ENCODE assay signal across 18 mouse cellular contexts in genomic region chr2:50284040-50284439, GRCm38 (mm10). TPM values are rescaled to one million over a fixed set of nuclear protein-coding genes. Genes with fewer than 3 reads are reported as not detected.
DNase-seq lines count a peak whose midpoint lies in the region; ATAC-seq and TF ChIP-seq lines count a peak whose summit lies in the region.
"Had no signal": no experiment of that assay in that cellular context is flagged by ENCODE, and none has a peak within 500 bp of the region (broad histone marks: within the 10 kb centered on the region; RNA-seq: fewer than 3 reads in every experiment).

No protein-coding gene starts in this region.

- ATAC-seq in intestine, embryonic 15.5 days, result peak; percentile 93
- ATAC-seq in kidney, embryonic 16.5 days (ENCODE audit: low FRiP score, low TSS enrichment), result peak; percentile 93; the same call in 1 of the 2 replicates
- ATAC-seq in heart, embryonic 12.5 days (ENCODE audit: insufficient number of reproducible peaks, low FRiP score), result no peak

- H3K9ac ChIP-seq in intestine, embryonic 15.5 days, result no peak overlapping the region
- H3K9ac ChIP-seq in kidney, embryonic 16.5 days (replicated peaks; ENCODE audit: low read length), result no peak overlapping the region
- no peak overlapping the region for H3K9ac ChIP-seq in heart, embryonic 12.5 days
- H3K9ac ChIP-seq: hindbrain, embryonic 15.5 days; liver, embryonic 13.5 days had no signal

- H3K27me3 ChIP-seq in intestine, embryonic 15.5 days (replicated peaks), result no peaks in the 10 kb centered on the region
- H3K27me3 ChIP-seq in kidney, embryonic 16.5 days (ENCODE audit: insufficient read depth, low read length), result no peaks in the 10 kb centered on the region
- H3K27me3 ChIP-seq in small intestine, adult 2 months (ENCODE audit: control insufficient read depth, insufficient read depth, low read length), result no peaks in the 10 kb centered on the region
- H3K27me3 ChIP-seq in heart, embryonic 12.5 days (replicated peaks), result no peaks in the 10 kb centered on the region
- H3K27me3 ChIP-seq: hindbrain, embryonic 15.5 days; liver, embryonic 13.5 days had no signal

- peak; percentile 11 for DNase-seq in gastrocnemius, adult 18-20 months (ENCODE audit: low spot score)
- no peak for DNase-seq in gastrocnemius, postnatal 4 days (ENCODE audit: low spot score in 2 of 2)
- no peak for DNase-seq in retina, postnatal 1 day
- DNase-seq in liver, result no peak
- DNase-seq: adrenal gland, adult 2 months; cerebellum, adult 11 months; cerebellum, postnatal 25 days; gastrocnemius, postnatal 25 days; heart, postnatal 14 days; layer of hippocampus, postnatal 36 days; liver, embryonic 13.5 days; thymus, adult 18-20 months had no signal

- H3K4me2 ChIP-seq in intestine, embryonic 15.5 days (replicated peaks), result no peak overlapping the region
- no peak overlapping the region for H3K4me2 ChIP-seq in kidney, embryonic 16.5 days (replicated peaks; ENCODE audit: low read depth, low read length)
- no peak overlapping the region for H3K4me2 ChIP-seq in heart, embryonic 12.5 days
- H3K4me2 ChIP-seq: hindbrain, embryonic 15.5 days; liver, embryonic 13.5 days had no signal

- no peak for TF ChIP-seq CTCF in small intestine, adult 2 months (IDR thresholded peaks at IDR 0.05; ENCODE audit: extremely low read depth, insufficient read length, insufficient replicate concordance, low read depth, low read length)

- H3K27ac ChIP-seq in intestine, embryonic 15.5 days, result no peak overlapping the region
- H3K27ac ChIP-seq in kidney, embryonic 16.5 days (ENCODE audit: low read length), result no peak overlapping the region
- peak overlapping the region; percentile 37; the same call in 1 of the 2 replicates for H3K27ac ChIP-seq in small intestine, adult 2 months (ENCODE audit: insufficient read depth, low read depth, low read length)
- H3K27ac ChIP-seq in heart, embryonic 12.5 days (ENCODE audit: poor library complexity, severe bottlenecking), result no peak overlapping the region
- H3K27ac ChIP-seq: heart, embryonic 10.5 days; hindbrain, embryonic 15.5 days; liver, embryonic 13.5 days had no signal

- TF ChIP-seq POLR2A in small intestine, adult 2 months (IDR thresholded peaks at IDR 0.05; ENCODE audit: low read depth, low read length), result no peak

- no peaks in the 10 kb centered on the region for H3K4me1 ChIP-seq in intestine, embryonic 15.5 days (replicated peaks)
- no peaks in the 10 kb centered on the region for H3K4me1 ChIP-seq in kidney, embryonic 16.5 days (ENCODE audit: insufficient read depth, low read length)
- H3K4me1 ChIP-seq in small intestine, adult 2 months (ENCODE audit: control insufficient read depth, insufficient read depth, insufficient read length, low read length), result peaks cover 4% of the 10 kb centered on the region; the same call in 1 of the 2 replicates
- no peaks in the 10 kb centered on the region; the same call in 1 of the 2 replicates for H3K4me1 ChIP-seq in heart, embryonic 12.5 days (replicated peaks)
- H3K4me1 ChIP-seq: heart, embryonic 10.5 days; hindbrain, embryonic 15.5 days; liver, embryonic 13.5 days had no signal

- no peak overlapping the region for H3K4me3 ChIP-seq in intestine, embryonic 15.5 days (replicated peaks)
- H3K4me3 ChIP-seq in kidney, embryonic 16.5 days (ENCODE audit: low read length), result no peak overlapping the region
- H3K4me3 ChIP-seq in small intestine, adult 2 months (ENCODE audit: low read depth, low read length), result no peak overlapping the region
- no peak overlapping the region for H3K4me3 ChIP-seq in heart, embryonic 12.5 days
- H3K4me3 ChIP-seq: heart, embryonic 10.5 days; hindbrain, embryonic 15.5 days; liver, embryonic 13.5 days had no signal

- H3K9me3 ChIP-seq in intestine, embryonic 15.5 days, result no peaks in the 10 kb centered on the region
- H3K9me3 ChIP-seq in kidney, embryonic 16.5 days (ENCODE audit: low read length), result no peaks in the 10 kb centered on the region
- H3K9me3 ChIP-seq in heart, embryonic 12.5 days (replicated peaks), result no peaks in the 10 kb centered on the region
- H3K9me3 ChIP-seq: heart, embryonic 10.5 days; hindbrain, embryonic 15.5 days; liver, embryonic 13.5 days had no signal

- H3K36me3 ChIP-seq in intestine, embryonic 15.5 days, result peaks cover 20% of the 10 kb centered on the region
- peaks cover 49% of the 10 kb centered on the region for H3K36me3 ChIP-seq in kidney, embryonic 16.5 days (ENCODE audit: insufficient read depth, low read length)
- H3K36me3 ChIP-seq in small intestine, adult 2 months (ENCODE audit: control insufficient read depth, insufficient read depth, low read length), result peaks cover 54% of the 10 kb centered on the region
- H3K36me3 ChIP-seq in heart, embryonic 12.5 days, result peaks cover 57% of the 10 kb centered on the region

- WGBS in intestine, embryonic 15.5 days, result 62% methylated on average over 5 of the region's 5 CpGs
- WGBS in kidney, embryonic 16.5 days, result 67% methylated on average over 5 of the region's 5 CpGs
- 27% methylated on average over 5 of the region's 5 CpGs for WGBS in small intestine, adult 2 months
- 84% methylated on average over 5 of the region's 5 CpGs for WGBS in heart, embryonic 12.5 days

RNA-seq across cellular contexts. Expression of gene Mmadhc, which starts 12.6 kb away (rescaled TPM):
- total RNA-seq in gastrocnemius, adult 18-20 months (2021), result 100 to 1,000 TPM in 1 of 2 experiments, 10 to 100 TPM in 1; 98.6 to 114 TPM
- total RNA-seq in gastrocnemius, postnatal 4 days (2021), result 100 to 1,000 TPM; 114 to 115 TPM
- polyA plus RNA-seq in intestine, embryonic 15.5 days (2015; fragmentation: Nextera tagmentation; extraction: Ambion mirVana), result 150 TPM in 2 replicates
- polyA plus RNA-seq in kidney, embryonic 16.5 days (2015; fragmentation: Nextera tagmentation; extraction: Ambion mirVana), result 166 and 172 TPM in 2 replicates
- polyA plus RNA-seq in small intestine, adult 2 months (2012; rRNA removed), result 28.2 and 38.6 TPM in 2 replicates
- polyA plus RNA-seq in heart, embryonic 12.5 days (2016; fragmentation: Nextera tagmentation; extraction: Ambion mirVana), result 129 and 132 TPM in 2 replicates
